Mouse (Mus musculus): ENCODE measurements at regions not wholly inside any gene's neighbourhood (a gene's known extent, or its start where the extent isn't known, plus 50 kb on each side); places are given as distances from the start of the nearest gene placed in this dataset.

GRCm38 (mm10) chr14:35906313-35906712 is 94.5 kb upstream of the 4930596D02Rik start:
- no peak for DNase-seq
- intact Hi-C loops (cut with DNase I) = no loop called here

GRCm38 (mm10) chr14:35884658-35885273 is 73.0 kb upstream of the 4930596D02Rik start:
- DNase-seq = peak; percentile 16 to 23
- intact Hi-C loops (cut with DNase I) = no loop called here

- intact Hi-C loops (cut with DNase I) = no loop called here
- DNase-seq = no peak
Measured at GRCm38 (mm10) chr14:35874265-35874664, 62.5 kb upstream of the 4930596D02Rik start.
